Mouse (Mus musculus): ENCODE results near the gene 4430402I18Rik. TPM values are rescaled to one million over a fixed set of nuclear protein-coding genes. Genes with fewer than 3 reads are reported as not detected.

Gene 4430402I18Rik
- total and polyA plus RNA-seq, 3 experiments = 0.14 to 0.51 (median 0.15) TPM

DNA sequence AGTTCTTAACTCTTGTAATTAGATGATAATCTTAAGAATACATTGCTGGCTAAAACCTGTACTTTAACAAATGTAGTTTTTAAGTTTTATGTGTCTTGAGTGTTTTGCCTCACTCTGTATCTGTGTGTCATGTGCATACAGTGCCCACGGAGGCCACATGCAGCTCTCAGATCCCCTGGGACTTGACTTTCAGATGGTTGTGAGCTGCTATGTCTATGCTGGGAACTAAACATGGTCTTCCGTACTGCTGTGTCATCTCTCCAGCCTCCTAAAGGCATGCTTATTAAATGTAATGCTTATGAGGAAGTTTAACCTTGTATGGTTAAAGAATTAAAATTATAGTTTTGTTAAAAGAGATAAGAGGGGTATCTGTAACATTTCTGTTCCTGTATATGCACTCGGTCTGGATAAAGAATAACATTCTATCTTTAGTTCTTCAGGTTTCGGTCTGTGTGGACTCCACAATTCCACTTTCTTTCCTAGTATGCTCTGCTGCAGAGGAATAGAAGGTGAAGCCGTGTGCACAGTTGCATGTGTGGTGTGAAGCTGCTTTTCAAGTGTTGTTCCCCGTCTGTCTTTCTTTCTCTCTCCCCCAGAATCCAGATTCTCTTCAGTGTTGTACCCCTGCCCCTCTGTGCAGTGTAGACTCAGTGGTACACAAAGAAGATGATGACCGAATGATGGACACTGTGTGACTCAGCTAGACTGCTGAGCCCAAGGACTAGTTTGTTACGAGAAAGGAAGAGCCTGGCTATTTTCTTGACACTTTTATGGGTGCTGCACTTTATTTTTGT lies 48.0 kb upstream of the 4430402I18Rik start:
- TF ChIP-seq NELFE (IDR thresholded peaks at IDR 0.05; ENCODE audit: low read depth, low read length) = no peak
- TF ChIP-seq MAFK (IDR thresholded peaks at IDR 0.05; ENCODE audit: insufficient replicate concordance, low read length) = no peak
- peak; percentile 79 for TF ChIP-seq BHLHE40 (IDR thresholded peaks at IDR 0.05; ENCODE audit: low read depth, low read length)
- no peak for TF ChIP-seq MEF2A (IDR thresholded peaks at IDR 0.05; ENCODE audit: borderline replicate concordance, low read depth, low read length)
- TF ChIP-seq KAT2A (IDR thresholded peaks at IDR 0.05; ENCODE audit: insufficient replicate concordance, low read length) = no peak
- no peak for TF ChIP-seq CTCF (conservative IDR thresholded peaks at IDR 0.05 in 1 of 2, IDR thresholded peaks at IDR 0.05 in 1 of 2; ENCODE audit: low read depth in 2 of 2, low read length in 2 of 2)
- TF ChIP-seq POLR2A (IDR thresholded peaks at IDR 0.05; ENCODE audit: low read depth, low read length) = no peak
- no peak for TF ChIP-seq MYC (IDR thresholded peaks at IDR 0.05; ENCODE audit: low read depth, low read length)
- peak; percentile 27; the same call in 1 of the 2 replicates for TF ChIP-seq ETS1 (conservative IDR thresholded peaks at IDR 0.05; ENCODE audit: low read depth, low read length)
- no peak for TF ChIP-seq USF1 (IDR thresholded peaks at IDR 0.05; ENCODE audit: low read depth, low read length)
- TF ChIP-seq JUND (conservative IDR thresholded peaks at IDR 0.05; ENCODE audit: low read depth, low read length) = no peak
- DNase-seq (ENCODE audit: extremely low read depth) = peak; percentile 76
- Histone ChIP-seq H3K27me3 (replicated peaks) (no peaks in the 10 kb centered on the region), H3K4me3 (replicated peaks in 1 of 3; ENCODE audit: low read depth in 2 of 3, low read length in 2 of 3, poor library complexity in 1 of 3) (no peak overlapping the region), H3K4me1 (ENCODE audit: control insufficient read depth in 1 of 2, insufficient read depth in 2 of 2) (peaks cover 5 to 33% of the 10 kb centered on the region in 2 experiments; a peak in 3 of 4 replicates), H3K27ac (ENCODE audit: insufficient read depth, low read depth) (no peak overlapping the region), H3K36me3 (replicated peaks in 1 of 2; ENCODE audit: control insufficient read depth in 1 of 2, insufficient read depth in 1 of 2, low read length in 1 of 2) (peaks cover 21 to 80% of the 10 kb centered on the region in 2 experiments), H3K9me3 (replicated peaks; ENCODE audit: low read length) (no peaks in the 10 kb centered on the region), H3K79me2 (replicated peaks; ENCODE audit: control insufficient read depth, extremely low read depth, insufficient read depth, poor library complexity, severe bottlenecking) (no peaks in the 10 kb centered on the region), H3K9ac (ENCODE audit: insufficient read depth, low read depth) (no peak overlapping the region), H3K4me2 (ENCODE audit: insufficient read depth, low read depth, poor library complexity, severe bottlenecking) (0 out of 2 replicates have a peak overlapping the region, but pooled peaks have one; percentile 13)
- dilution Hi-C loops (cut with MboI; ENCODE audit: extremely low pct_ligation_motif_present, extremely low pct_unique_long_range_greater_than_20kb, low sequenced_read_pairs) (no loop called here), in situ Hi-C loops (cut with MboI; ENCODE audit: low pct_ligation_motif_present, low pct_unique_long_range_greater_than_20kb, low sequenced_read_pairs) (no loop called here)

GRCm38 (mm10) chr19:29014466-29015055 lies 47.0 kb upstream of the 4430402I18Rik start:
- TF ChIP-seq RCOR1 (conservative IDR thresholded peaks at IDR 0.05; ENCODE audit: low read depth, low read length) (no peak), USF1 (IDR thresholded peaks at IDR 0.05; ENCODE audit: low read depth, low read length) (no peak), SMC3 (IDR thresholded peaks at IDR 0.05; ENCODE audit: low read depth, low read length) (no peak), TBP (conservative IDR thresholded peaks at IDR 0.05; ENCODE audit: low read depth, low read length) (no peak)
- Histone ChIP-seq H3K4me3 (replicated peaks in 1 of 3; ENCODE audit: low read depth in 2 of 3, low read length in 2 of 3, poor library complexity in 1 of 3) (no peak overlapping the region), H3K4me1 (ENCODE audit: control insufficient read depth in 1 of 2, insufficient read depth in 2 of 2) (peaks cover 5 to 30% of the 10 kb centered on the region in 2 experiments; a peak in 3 of 4 replicates), H3K9me3 (replicated peaks; ENCODE audit: low read length) (no peaks in the 10 kb centered on the region), H3K27me3 (replicated peaks) (no peaks in the 10 kb centered on the region), H3K9ac (ENCODE audit: insufficient read depth, low read depth) (no peak overlapping the region), H3K27ac (ENCODE audit: insufficient read depth, low read depth) (no peak overlapping the region), H3K79me2 (replicated peaks; ENCODE audit: control insufficient read depth, extremely low read depth, insufficient read depth, poor library complexity, severe bottlenecking) (no peaks in the 10 kb centered on the region), H3K4me2 (ENCODE audit: insufficient read depth, low read depth, poor library complexity, severe bottlenecking) (peak overlapping the region; percentile 13; the same call in 1 of the 2 replicates), H3K36me3 (replicated peaks in 1 of 2; ENCODE audit: control insufficient read depth in 1 of 2, insufficient read depth in 1 of 2, low read length in 1 of 2) (peaks cover 18 to 75% of the 10 kb centered on the region in 2 experiments)
- in situ Hi-C loops (cut with MboI; ENCODE audit: low pct_ligation_motif_present, low pct_unique_long_range_greater_than_20kb, low sequenced_read_pairs) (no loop called here), dilution Hi-C loops (cut with MboI; ENCODE audit: extremely low pct_ligation_motif_present, extremely low pct_unique_long_range_greater_than_20kb, low sequenced_read_pairs) (no loop called here)
- peak; percentile 21 for DNase-seq (ENCODE audit: extremely low read depth)
